Mouse (Mus musculus): ENCODE data around the gene Pik3ap1.

GRCm38 (mm10) chr19:41330401-41330800, 54.5 kb downstream of the Pik3ap1 start:
- TF ChIP-seq POLR2A (IDR thresholded peaks at IDR 0.05; ENCODE audit: borderline replicate concordance, extremely low read depth, low read depth, low read length), result no peak
- no peak for TF ChIP-seq CTCF (IDR thresholded peaks at IDR 0.05; ENCODE audit: insufficient read depth, low read length)
